ENCODE assay signal across 14 mouse cellular contexts in genomic region chr7:63668951-63669350, GRCm38 (mm10).
DNase-seq lines count a peak whose midpoint lies in the region; ATAC-seq and TF ChIP-seq lines count a peak whose summit lies in the region.
"Had no signal": no experiment of that assay in that cellular context is flagged by ENCODE, and none has a peak within 500 bp of the region (broad histone marks: within the 10 kb centered on the region; RNA-seq: fewer than 3 reads in every experiment).

No protein-coding gene starts in this region.

- ATAC-seq in midbrain, postnatal 0 days (ENCODE audit: low FRiP score) = peak; percentile 61
- ATAC-seq: CD4-positive, CD25-positive, alpha-beta regulatory T cell, adult 4 months; inflammation-experienced regulatory T-cells, adult 6 months had no signal

- H3K4me1 ChIP-seq in midbrain, postnatal 0 days (ENCODE audit: insufficient read depth, low read length) = peaks cover 14% of the 10 kb centered on the region

- DNase-seq in layer of hippocampus, adult 11-12 months (ENCODE audit: low spot score) = peak; percentile 22
- DNase-seq in layer of hippocampus, postnatal 25 days (ENCODE audit: extremely low spot score in 1 of 2, low spot score in 1 of 2) = no peak
- peak; percentile 80 for DNase-seq in brain, embryonic 14.5 days (ENCODE audit: low read depth)
- DNase-seq in frontal cortex, postnatal 36 days (ENCODE audit: low spot score in 2 of 2) = peak; percentile 35 to 45
- peak; percentile 58 for DNase-seq in midbrain, postnatal 0 days (ENCODE audit: low spot score)
- no peak for DNase-seq in T-cell, adult 2 months (ENCODE audit: low spot score)
- DNase-seq in gastrocnemius, adult 8-10 months (ENCODE audit: low spot score in 2 of 2) = no peak
- no peak for DNase-seq in B cell, adult 2 months
- DNase-seq: layer of hippocampus, postnatal 36 days; lung, adult 18-20 months; thymus, postnatal 36 days had no signal

- peak overlapping the region; percentile 62 for H3K27ac ChIP-seq in midbrain, postnatal 0 days (ENCODE audit: low read depth, low read length)
- H3K27ac ChIP-seq: embryonic facial prominence, embryonic 12.5 days had no signal

- no peak overlapping the region for H3K4me3 ChIP-seq in midbrain, postnatal 0 days (ENCODE audit: low read depth, low read length)
- H3K4me3 ChIP-seq: embryonic facial prominence, embryonic 12.5 days had no signal

- no peak for TF ChIP-seq CTCF in brain, embryonic 14.5 days (IDR thresholded peaks at IDR 0.05; ENCODE audit: borderline replicate concordance, extremely low read depth, insufficient read depth, insufficient read length)
- no peak for TF ChIP-seq CTCF in midbrain, postnatal 0 days (IDR thresholded peaks at IDR 0.05)

- H3K36me3 ChIP-seq in midbrain, postnatal 0 days (ENCODE audit: insufficient read depth, low read length) = no peaks in the 10 kb centered on the region
- H3K36me3 ChIP-seq: embryonic facial prominence, embryonic 12.5 days had no signal

- H3K9me3 ChIP-seq in midbrain, postnatal 0 days (ENCODE audit: low read length) = no peaks in the 10 kb centered on the region
- H3K9me3 ChIP-seq: embryonic facial prominence, embryonic 12.5 days had no signal

- no peak overlapping the region for H3K9ac ChIP-seq in midbrain, postnatal 0 days (replicated peaks; ENCODE audit: low read length, poor library complexity, severe bottlenecking)
- H3K9ac ChIP-seq: embryonic facial prominence, embryonic 12.5 days had no signal

- 54% methylated on average over 14 of the region's 14 CpGs for WGBS in midbrain, postnatal 0 days

- no peak for TF ChIP-seq POLR2A in brain, embryonic 14.5 days (IDR thresholded peaks at IDR 0.05; ENCODE audit: borderline replicate concordance, extremely low read depth, insufficient read depth, insufficient read length, poor library complexity, severe bottlenecking)

- H3K27me3 ChIP-seq in midbrain, postnatal 0 days (ENCODE audit: insufficient read depth, low read length) = no peaks in the 10 kb centered on the region
- H3K27me3 ChIP-seq: embryonic facial prominence, embryonic 12.5 days had no signal

- peak overlapping the region; percentile 21; the same call in 1 of the 2 replicates for H3K4me2 ChIP-seq in midbrain, postnatal 0 days (ENCODE audit: low read depth, low read length, poor library complexity, severe bottlenecking)

Comparison
In these comparisons a context has a peak if more than half of its experiments do, and no peak if none do; other contexts are left out.
1. DNase-seq: peak in layer of hippocampus, adult 11-12 months (single experiment), brain, embryonic 14.5 days (single experiment), frontal cortex, postnatal 36 days (2 of 2) and midbrain, postnatal 0 days (single experiment); none in layer of hippocampus, postnatal 25 days (0 of 2), T-cell, adult 2 months (single experiment), gastrocnemius, adult 8-10 months (0 of 2) and B cell, adult 2 months (0 of 2).